Mouse (Mus musculus) ES-Bruce4 (cell line): ENCODE measurements around the gene Deaf1. TPM values are rescaled to one million over a fixed set of nuclear protein-coding genes. Genes with fewer than 3 reads are reported as not detected.
A peak's percentile ranks its signal among the peaks of the same experiment; 100 is the strongest.

ENCODE experiments used
- H3K27ac ChIP-seq: 2 replicates; pipeline ENCODE4 v1.5.1; 2012; ENCODE audit warnings: low read length, inconsistent platforms; ENCODE audit not compliant: insufficient read depth
- H3K27me3 ChIP-seq: 2 replicates; pipeline ENCODE4 v1.6.1; 2012; ENCODE audit warnings: mild to moderate bottlenecking, low read length, inconsistent platforms; ENCODE audit not compliant: control insufficient read depth, poor library complexity, insufficient read depth, severe bottlenecking
- H3K36me3 ChIP-seq: 2 replicates; pipeline ENCODE4 v1.6.1; 2012; ENCODE audit warnings: inconsistent platforms, mild to moderate bottlenecking, low read length, moderate library complexity; ENCODE audit not compliant: control insufficient read depth, poor library complexity, insufficient read depth, severe bottlenecking
- H3K4me1 ChIP-seq: one replicate; pipeline ENCODE4 v1.8.1; 2011; ENCODE audit warnings: low read length; ENCODE audit not compliant: control insufficient read depth, insufficient read depth
- H3K4me3 ChIP-seq: 2 replicates; pipeline ENCODE4 v1.5.1; 2011; ENCODE audit warnings: low read depth, mild to moderate bottlenecking, low read length
- H3K9ac ChIP-seq: 2 replicates; pipeline ENCODE4 v1.6.1; 2012; ENCODE audit warnings: low read depth, mild to moderate bottlenecking, inconsistent platforms; ENCODE audit not compliant: poor library complexity, severe bottlenecking
- H3K9me3 ChIP-seq: replicated peaks from 2 replicates; pipeline ENCODE4 v1.6.1; 2012; ENCODE audit warnings: mild to moderate bottlenecking, low read length, inconsistent platforms; ENCODE audit not compliant: control insufficient read depth, poor library complexity, insufficient read depth, severe bottlenecking
- CTCF ChIP-seq: IDR thresholded peaks from one replicate; pipeline ENCODE4 v1.8.1; 2011; ENCODE audit warnings: low read depth, low read length
- EP300 ChIP-seq: IDR thresholded peaks from 2 replicates; pipeline ENCODE4 v1.6.1; 2011; ENCODE audit warnings: low read depth, low read length; ENCODE audit not compliant: insufficient read depth
- POLR2A ChIP-seq: IDR thresholded peaks from one replicate; pipeline ENCODE4 v1.8.1; 2011; ENCODE audit warnings: low read length; ENCODE audit not compliant: insufficient read depth
- polyA plus RNA-seq: library from polyadenylated mRNA; stranded (reverse); fragments of >200 nt; gene quantifications from 2 replicates; pipeline ENCODE4 v1.2.4, GENCODE M21; 2011; ENCODE audit warnings: low read depth; ENCODE audit not compliant: missing spikeins, insufficient read depth, insufficient read length

Gene Deaf1
- polyA plus RNA-seq, 1 experiment: 79.4 TPM

GRCm38 (mm10) chr7:141365049-141365445, 37.6 kb upstream of the Deaf1 start:
- no peak overlapping the region for H3K9ac ChIP-seq

GRCm38 (mm10) chr7:141364349-141365048, 37.0 kb upstream of the Deaf1 start:
- no peaks in the 10 kb centered on the region for H3K9me3 ChIP-seq
- TF ChIP-seq EP300 (no peak), POLR2A (no peak), CTCF (no peak)
- no peaks in the 10 kb centered on the region for H3K4me1 ChIP-seq
- H3K27me3 ChIP-seq: no peaks in the 10 kb centered on the region
- H3K4me3 ChIP-seq: no peak overlapping the region
- H3K27ac ChIP-seq: no peak overlapping the region
- H3K36me3 ChIP-seq: no peaks in the 10 kb centered on the region
- no peak overlapping the region for H3K9ac ChIP-seq

More at GRCm38 (mm10) chr7:141365049-141365445, 37.6 kb upstream of the Deaf1 start:
- no peaks in the 10 kb centered on the region for H3K27me3 ChIP-seq
- no peaks in the 10 kb centered on the region for H3K36me3 ChIP-seq
- H3K4me1 ChIP-seq: no peaks in the 10 kb centered on the region
- TF ChIP-seq POLR2A (no peak), EP300 (no peak), CTCF (no peak)
- H3K27ac ChIP-seq: no peak overlapping the region
- H3K9me3 ChIP-seq: no peaks in the 10 kb centered on the region
- H3K4me3 ChIP-seq: no peak overlapping the region

DNA sequence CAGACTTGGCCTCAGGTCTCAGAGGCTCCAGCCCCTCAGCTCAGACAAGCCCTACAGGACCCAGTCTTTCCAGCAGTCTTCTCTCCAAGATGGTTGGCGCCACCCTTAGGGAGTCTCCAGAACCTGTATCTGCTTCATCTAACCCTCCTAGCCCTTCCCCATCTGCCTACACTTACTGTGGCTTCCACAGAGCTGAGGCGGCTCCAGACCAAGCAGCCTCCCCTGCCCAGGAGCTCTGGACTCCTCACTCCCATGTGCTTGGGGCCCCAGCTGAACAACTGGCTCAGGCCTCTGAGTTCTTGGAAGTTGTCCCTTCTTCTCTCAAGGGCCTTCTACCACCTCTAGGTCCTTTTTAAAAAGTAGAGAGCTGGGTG, 36.2 kb upstream of the Deaf1 start:
- Histone ChIP-seq H3K9ac (no peak overlapping the region), H3K27me3 (no peaks in the 10 kb centered on the region), H3K4me1 (no peaks in the 10 kb centered on the region), H3K9me3 (no peaks in the 10 kb centered on the region), H3K4me3 (no peak overlapping the region), H3K27ac (no peak overlapping the region), H3K36me3 (no peaks in the 10 kb centered on the region)
- TF ChIP-seq CTCF (no peak), EP300 (no peak), POLR2A (no peak)

- Histone ChIP-seq H3K4me1 (no peaks in the 10 kb centered on the region), H3K4me3 (no peak overlapping the region), H3K27ac (no peak overlapping the region), H3K9ac (no peak overlapping the region), H3K36me3 (no peaks in the 10 kb centered on the region), H3K9me3 (no peaks in the 10 kb centered on the region), H3K27me3 (no peaks in the 10 kb centered on the region)
- TF ChIP-seq CTCF (peak; percentile 43), POLR2A (no peak), EP300 (no peak)
These were observed 35.7 kb upstream of the Deaf1 start for GRCm38 (mm10) chr7:141363106-141363751.

DNA sequence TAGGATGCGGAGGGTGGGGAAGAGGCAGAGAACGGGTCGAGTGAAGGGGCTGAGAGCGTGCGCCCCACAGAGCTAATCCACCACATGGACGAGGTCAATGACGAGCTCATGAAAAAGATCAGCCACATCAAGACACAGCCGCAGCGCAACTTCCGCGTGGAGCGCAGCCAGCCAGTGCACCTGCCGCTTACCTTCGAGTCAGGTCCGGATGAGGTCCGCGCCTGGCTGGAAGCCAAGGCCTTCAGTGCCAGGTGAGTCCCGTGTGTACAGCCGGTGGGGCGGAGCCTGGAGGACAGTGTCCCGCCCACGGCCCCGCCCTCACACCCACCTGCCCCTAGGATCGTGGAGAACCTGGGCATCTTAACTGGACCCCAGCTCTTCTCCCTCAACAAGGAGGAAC, 34.0 kb upstream of the Deaf1 start:
- H3K27me3 ChIP-seq: no peaks in the 10 kb centered on the region
- H3K9me3 ChIP-seq: no peaks in the 10 kb centered on the region
- H3K27ac ChIP-seq: no peak overlapping the region
- no peak for TF ChIP-seq EP300
- TF ChIP-seq CTCF: no peak
- TF ChIP-seq POLR2A: no peak
- peaks cover under 1% of the 10 kb centered on the region for H3K4me1 ChIP-seq
- no peaks in the 10 kb centered on the region for H3K36me3 ChIP-seq
- H3K9ac ChIP-seq: no peak overlapping the region
- peak overlapping the region; percentile 33 for H3K4me3 ChIP-seq

- Histone ChIP-seq H3K9ac (no peak overlapping the region), H3K4me1 (peaks cover 3% of the 10 kb centered on the region), H3K4me3 (no peak overlapping the region), H3K27ac (no peak overlapping the region), H3K27me3 (no peaks in the 10 kb centered on the region), H3K9me3 (no peaks in the 10 kb centered on the region), H3K36me3 (no peaks in the 10 kb centered on the region)
- TF ChIP-seq EP300: no peak
- TF ChIP-seq CTCF: no peak
- no peak for TF ChIP-seq POLR2A
These were observed 29.5 kb upstream of the Deaf1 start for GRCm38 (mm10) chr7:141356971-141357370.
